Mouse (Mus musculus): Measurements from ENCODE around the gene Grin2a.

DNA sequence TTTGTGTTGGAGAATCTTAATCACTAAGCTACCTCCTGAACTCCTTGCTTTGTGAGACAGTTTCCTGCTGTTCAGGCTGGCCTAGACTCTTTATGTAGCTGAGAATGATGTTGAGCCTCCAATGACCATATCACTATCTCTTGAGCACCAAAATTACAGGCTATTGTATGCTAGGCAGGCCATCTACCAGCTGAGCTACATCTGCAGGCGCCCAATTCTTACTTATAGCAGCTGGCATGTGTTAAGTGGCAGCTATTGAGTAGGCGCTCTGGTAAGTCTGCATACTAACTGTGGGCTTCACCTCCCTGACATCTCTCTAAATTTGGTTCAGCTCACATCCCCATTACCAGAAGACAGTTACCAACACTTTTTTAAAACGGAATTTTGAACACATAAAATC, 331.3 kb downstream of the Grin2a start:
- TF ChIP-seq CTCF (IDR thresholded peaks at IDR 0.05; ENCODE audit: low read depth, low read length), result no peak
- no peak for TF ChIP-seq POLR2A (IDR thresholded peaks at IDR 0.05; ENCODE audit: extremely low read depth, insufficient read depth, low read length)

Measured in liver, adult 2 months (tissue).